Mouse (Mus musculus) olfactory bulb, adult 2 months (tissue): Measurements from ENCODE around the gene Ttyh2. TPM values are rescaled to one million over a fixed set of nuclear protein-coding genes. Genes with fewer than 3 reads are reported as not detected.

Experiments
- H3K27ac ChIP-seq: fragments of 200-500 bp; 2 replicates; pipeline ENCODE4 v1.5.1; 2012; ENCODE audit warnings: low read depth, low read length; ENCODE audit not compliant: insufficient read depth
- H3K4me1 ChIP-seq: fragments of 200-500 bp; 2 replicates; pipeline ENCODE4 v1.6.1; 2012; ENCODE audit warnings: low read length; ENCODE audit not compliant: control insufficient read depth, insufficient read depth
- H3K4me3 ChIP-seq: fragments of 200-500 bp; 2 replicates; pipeline ENCODE4 v1.5.1; 2012; ENCODE audit warnings: mild to moderate bottlenecking, low read depth, low read length, moderate library complexity; ENCODE audit not compliant: insufficient read depth
- CTCF ChIP-seq: fragments of 200-500 bp; IDR thresholded peaks from 2 replicates; pipeline ENCODE4 v1.5.1; 2012; ENCODE audit warnings: low read depth, mild to moderate bottlenecking, low read length, moderate library complexity; ENCODE audit not compliant: insufficient read depth
- POLR2A ChIP-seq: fragments of 200-500 bp; IDR thresholded peaks from 2 replicates; pipeline ENCODE4 v1.6.1; 2012; ENCODE audit warnings: mild to moderate bottlenecking, low read depth, low read length, moderate library complexity; ENCODE audit not compliant: insufficient read depth
- WGBS: fragments of 180-500 bp; shearing (Covaris S2); methylation state at CpG from one replicate; pipeline ENCODE4 v1.1.7; 2018; 5-methylcytosine and 5-hydroxymethylcytosine counted together
- polyA plus RNA-seq: library from polyadenylated mRNA; stranded (reverse); fragments of >200 nt; gene quantifications from 2 replicates; pipeline ENCODE4 v1.2.4, GENCODE M21; 2012; ENCODE audit warnings: low replicate concordance; ENCODE audit not compliant: missing spikeins, insufficient read depth, insufficient read length

Ttyh2 gene
- polyA plus RNA-seq, 1 experiment: not detected

- Histone ChIP-seq H3K4me3 (no peak overlapping the region), H3K27ac (no peak overlapping the region), H3K4me1 (peaks cover 2% of the 10 kb centered on the region; the same call in 1 of the 2 replicates)
- WGBS: 77% methylated on average over 6 of the region's 6 CpGs
- TF ChIP-seq CTCF: no peak
- TF ChIP-seq POLR2A: no peak
Observed at GRCm38 (mm10) chr11:114714526-114714925, 39.3 kb downstream of the Ttyh2 start.

- no peak for TF ChIP-seq CTCF
- no peak for TF ChIP-seq POLR2A
- 79% methylated on average over 7 of the region's 7 CpGs for WGBS
- H3K4me3 ChIP-seq: no peak overlapping the region
- H3K4me1 ChIP-seq: peaks cover 2% of the 10 kb centered on the region; the same call in 1 of the 2 replicates
- no peak overlapping the region for H3K27ac ChIP-seq
Observed at GRCm38 (mm10) chr11:114715531-114715930, 40.3 kb downstream of the Ttyh2 start.

DNA sequence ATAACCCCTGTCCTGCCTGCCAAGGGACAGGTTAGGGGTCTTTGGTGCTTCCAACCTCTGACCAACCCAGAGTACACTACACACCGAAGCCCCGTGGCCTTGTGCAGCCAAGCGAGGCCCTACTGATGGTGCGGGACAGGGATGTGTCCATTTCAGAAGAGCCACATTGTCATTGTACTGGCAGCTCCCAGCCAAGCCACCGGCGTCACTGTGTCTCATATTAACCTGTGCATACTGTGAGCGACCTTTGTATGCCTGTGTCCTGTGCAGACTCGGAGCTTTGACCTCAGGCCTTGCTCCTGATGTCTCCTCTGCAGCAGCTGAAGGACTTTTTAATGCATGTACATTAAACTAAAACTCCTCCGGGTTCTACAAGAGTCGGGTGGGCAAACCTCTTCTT lies 45.3 kb downstream of the Ttyh2 start:
- WGBS: 94% methylated on average over 10 of the region's 10 CpGs
- TF ChIP-seq POLR2A (no peak), CTCF (no peak)
- no peak overlapping the region for H3K4me3 ChIP-seq
- no peak overlapping the region for H3K27ac ChIP-seq
- peaks cover 8% of the 10 kb centered on the region; the same call in 1 of the 2 replicates for H3K4me1 ChIP-seq

- no peak overlapping the region for H3K4me3 ChIP-seq
- H3K4me1 ChIP-seq: peaks cover 12% of the 10 kb centered on the region
- WGBS: 88% methylated on average over 8 of the region's 8 CpGs
- TF ChIP-seq POLR2A (no peak), CTCF (no peak)
- H3K27ac ChIP-seq: no peak overlapping the region
Observed at GRCm38 (mm10) chr11:114722438-114722837, 47.2 kb downstream of the Ttyh2 start.

- WGBS: 56% methylated on average over 13 of the region's 13 CpGs
- TF ChIP-seq POLR2A (no peak), CTCF (no peak)
- Histone ChIP-seq H3K4me3 (no peak overlapping the region), H3K27ac (no peak overlapping the region), H3K4me1 (peaks cover 17% of the 10 kb centered on the region)
Observed at GRCm38 (mm10) chr11:114723030-114723429, 47.8 kb downstream of the Ttyh2 start.

GRCm38 (mm10) chr11:114724787-114725590 lies 49.8 kb downstream of the Ttyh2 start:
- WGBS: 55% methylated on average over 11 of the region's 11 CpGs
- TF ChIP-seq CTCF (no peak), POLR2A (no peak)
- Histone ChIP-seq H3K27ac (no peak overlapping the region), H3K4me3 (no peak overlapping the region), H3K4me1 (peaks cover 30% of the 10 kb centered on the region)

DNA sequence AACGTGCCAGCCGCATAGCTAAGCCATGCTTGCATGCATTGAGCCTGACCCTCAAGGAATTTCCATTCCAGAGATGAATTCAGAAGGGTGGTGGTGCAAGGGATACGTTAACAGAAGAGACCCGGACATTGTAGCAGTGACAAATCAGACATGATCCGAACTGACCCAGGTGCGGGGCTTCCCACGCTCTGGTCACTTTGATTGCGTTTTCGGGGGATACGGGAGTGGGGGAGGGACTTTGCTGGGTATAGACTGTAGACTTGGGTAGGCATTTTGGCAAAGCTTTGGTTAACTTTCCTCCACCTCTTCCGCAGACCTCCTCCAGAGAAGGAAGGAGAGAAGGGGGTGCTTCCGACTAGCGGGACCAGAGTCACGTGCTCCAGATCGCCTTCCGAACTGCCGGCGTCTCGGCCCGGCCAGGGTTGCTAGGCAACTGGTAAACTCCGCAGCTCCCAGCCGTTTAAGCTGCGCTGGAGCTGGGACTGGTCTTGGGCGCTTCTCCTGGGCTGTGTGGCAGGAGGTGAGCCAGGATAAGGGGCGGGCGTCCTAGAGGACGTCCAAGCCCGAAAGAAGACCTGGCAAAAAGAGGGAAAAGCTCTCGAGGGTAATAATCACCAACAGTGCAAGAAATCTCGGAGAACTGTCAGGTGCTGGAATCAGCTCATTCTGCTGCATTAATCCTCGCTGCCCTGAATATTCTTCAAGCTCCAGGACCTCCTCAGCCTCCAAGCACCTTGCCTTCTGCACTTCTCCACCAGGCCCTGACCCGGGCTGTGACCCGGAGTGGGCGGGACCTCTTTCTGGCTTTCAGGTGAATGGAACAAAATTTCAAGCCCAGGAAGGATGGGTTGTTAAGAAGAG lies 52.0 kb downstream of the Ttyh2 start, which contains the start of gene Dnaic2:
Gene Dnaic2, plus strand, starts transcription at position 444 of the 861 bp plus-strand sequence.
- TF ChIP-seq POLR2A (no peak), CTCF (no peak)
- peaks cover 30% of the 10 kb centered on the region for H3K4me1 ChIP-seq
- no peak within 1 kb of the TSS for H3K27ac ChIP-seq
- H3K4me3 ChIP-seq: peak within 1 kb of the TSS; percentile 24
- WGBS: 8% methylated on average over 34 of the region's 34 CpGs

DNA sequence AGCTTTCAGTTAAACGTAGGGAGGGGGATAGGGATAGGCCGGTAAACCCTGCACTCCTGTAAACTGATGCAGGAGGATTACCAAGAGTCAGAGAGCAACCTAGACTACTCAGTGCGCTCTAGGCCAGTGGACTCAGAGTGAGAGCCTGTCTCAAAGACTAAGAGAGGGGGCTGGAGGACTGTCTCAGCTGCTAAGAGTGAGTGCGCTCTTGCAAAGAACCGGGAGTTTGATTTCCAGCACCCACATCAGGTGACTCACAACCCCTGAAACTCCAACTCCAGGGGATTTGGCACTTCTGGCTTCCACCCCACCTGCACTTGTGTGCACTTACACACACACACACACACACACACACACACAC lies 52.6 kb downstream of the Ttyh2 start:
- H3K27ac ChIP-seq: no peak overlapping the region
- WGBS: 40% methylated on average over 5 of the region's 5 CpGs
- TF ChIP-seq POLR2A: no peak
- no peak for TF ChIP-seq CTCF
- peaks cover 29% of the 10 kb centered on the region for H3K4me1 ChIP-seq
- H3K4me3 ChIP-seq: 0 out of 2 replicates have a peak overlapping the region, but pooled peaks have one; percentile 24

DNA sequence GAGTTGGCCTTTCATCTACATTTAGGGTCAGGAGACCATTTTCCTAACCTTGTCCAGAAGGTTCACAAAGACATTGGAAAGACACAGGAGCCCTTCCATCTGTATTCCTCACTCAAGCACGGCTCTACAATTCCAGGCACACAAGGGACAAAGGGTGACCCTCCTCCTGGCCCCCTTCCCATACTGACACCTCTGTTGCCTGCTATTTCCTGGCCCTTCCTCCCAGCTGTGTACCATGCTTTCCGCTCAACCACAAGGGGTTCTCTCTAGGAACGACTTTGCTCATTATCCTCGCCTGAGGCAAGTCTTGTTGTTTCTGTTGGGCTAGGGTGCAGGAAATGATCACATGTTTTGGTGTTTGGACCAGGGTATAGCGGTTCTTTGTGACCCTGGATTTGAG lies 53.1 kb downstream of the Ttyh2 start:
- no peak overlapping the region for H3K4me3 ChIP-seq

More for the DNA sequence above, 53.1 kb downstream of the Ttyh2 start:
- WGBS: 61% methylated on average over 5 of the region's 5 CpGs
- TF ChIP-seq POLR2A (no peak), CTCF (no peak)
- Histone ChIP-seq H3K4me1 (peaks cover 25% of the 10 kb centered on the region), H3K27ac (no peak overlapping the region)
